Mouse (Mus musculus): ENCODE results near the gene Olfr361. TPM values are rescaled to one million over a fixed set of nuclear protein-coding genes. Genes with fewer than 3 reads are reported as not detected.

The Olfr361 gene
- polyA plus RNA-seq (2012; rRNA removed) = not detected in 2 replicates

GRCm38 (mm10) chr2:37089190-37089589 lies at the start of gene Olfr361:
Gene Olfr361, minus strand, starts transcription at chr2:37089290.

DNA sequence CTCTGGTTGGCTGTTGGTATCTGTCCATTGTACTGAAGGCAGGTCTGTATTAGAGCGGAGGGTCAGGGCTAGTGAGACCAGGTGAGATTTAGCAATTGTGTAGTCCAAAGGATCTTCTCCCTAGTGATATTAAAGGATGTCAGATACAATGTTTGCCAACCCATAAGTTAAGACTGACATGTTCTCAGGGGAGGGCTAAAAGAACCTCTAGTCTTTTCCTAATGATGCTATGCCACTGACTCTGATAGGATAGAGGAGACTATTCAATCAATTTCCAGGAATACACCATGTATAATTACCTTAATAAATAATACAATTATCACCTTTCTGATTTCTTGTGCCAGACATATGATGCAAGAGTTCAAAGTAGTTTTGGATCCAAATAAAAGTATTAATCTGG lies 28.7 kb upstream of the Olfr361 start, which contains the start of gene Olfr362:
Olfr362 (minus strand) TSS at position 101 of the 400 bp plus-strand sequence.

GRCm38 (mm10) chr2:37065446-37065845 lies 23.6 kb downstream of the Olfr361 start, which contains the start of gene Olfr360:
Gene Olfr360, plus strand, starts transcription at chr2:37065746.

Other genes with a start within 250 kb of the Olfr361 start
- gene Olfr350, start 243.0 kb downstream of the Olfr361 start, polyA plus RNA-seq (2012; rRNA removed) = not detected in 2 replicates
- not detected in 2 replicates for gene Olfr351, start 226.6 kb downstream of the Olfr361 start, polyA plus RNA-seq (2012; rRNA removed)
- gene Olfr352, start 220.8 kb downstream of the Olfr361 start, polyA plus RNA-seq (2012; rRNA removed) = not detected in 2 replicates
- gene Olfr353, start 196.4 kb downstream of the Olfr361 start, polyA plus RNA-seq (2012; rRNA removed) = not detected in 2 replicates
- gene Olfr354, start 183.6 kb downstream of the Olfr361 start, polyA plus RNA-seq (2012; rRNA removed) = not detected in 2 replicates
- gene Olfr355, start 160.4 kb downstream of the Olfr361 start, polyA plus RNA-seq (2012; rRNA removed) = not detected in 2 replicates
- not detected in 2 replicates for gene Olfr356, start 152.2 kb downstream of the Olfr361 start, polyA plus RNA-seq (2012; rRNA removed)
- not detected in 2 replicates for gene Olfr357, start 95.5 kb downstream of the Olfr361 start, polyA plus RNA-seq (2012; rRNA removed)
- gene Olfr358, start 80.0 kb downstream of the Olfr361 start, polyA plus RNA-seq (2012; rRNA removed) = not detected in 2 replicates
- gene Olfr360, start 23.5 kb downstream of the Olfr361 start, polyA plus RNA-seq (2012; rRNA removed) = not detected in 2 replicates
- not detected in 2 replicates for gene Olfr362, start 28.6 kb upstream of the Olfr361 start, polyA plus RNA-seq (2012; rRNA removed)
- gene Olfr364-ps1, start 50.0 kb upstream of the Olfr361 start, polyA plus RNA-seq (2012; rRNA removed) = not detected in 2 replicates
- gene Olfr365, start 98.9 kb upstream of the Olfr361 start, polyA plus RNA-seq (2012; rRNA removed) = not detected in 2 replicates
- not detected in 2 replicates for gene Olfr366, start 122.3 kb upstream of the Olfr361 start, polyA plus RNA-seq (2012; rRNA removed)
- not detected in 2 replicates for gene Olfr368, start 237.2 kb upstream of the Olfr361 start, polyA plus RNA-seq (2012; rRNA removed)